Mouse (Mus musculus): Measurements from ENCODE around the gene Myo1f.

DNA sequence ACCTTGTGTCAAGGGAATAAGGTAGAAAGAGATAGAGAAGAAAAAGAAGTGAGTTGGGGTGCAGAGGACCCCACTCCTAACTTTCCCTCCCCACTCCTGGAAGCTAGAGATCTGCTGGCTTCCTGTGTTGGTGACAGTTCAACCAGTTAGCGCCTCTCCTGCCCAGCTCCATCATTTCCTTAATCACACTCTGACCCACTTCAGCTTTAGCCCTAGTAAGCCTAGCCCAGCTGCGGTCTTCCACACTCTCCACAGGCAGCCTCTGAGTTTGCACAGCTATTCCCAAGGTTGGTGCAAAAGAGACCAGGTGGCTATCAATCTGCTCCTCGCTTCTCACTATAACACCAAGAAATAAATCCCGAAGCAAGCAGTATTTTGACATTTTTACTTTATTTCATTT, 15.6 kb upstream of the Myo1f start:
- TF ChIP-seq POLR2A (IDR thresholded peaks at IDR 0.05; ENCODE audit: low read depth, low read length): no peak
- TF ChIP-seq CTCF (IDR thresholded peaks at IDR 0.05; ENCODE audit: extremely low read depth, insufficient read length, insufficient replicate concordance, low read depth, low read length): no peak
